Mouse (Mus musculus) bone marrow, adult 2 months (tissue): ENCODE data around the gene Dnase1l3.

Source experiments
- CTCF ChIP-seq: fragments of 200-500 bp; IDR thresholded peaks from 2 replicates; pipeline ENCODE4 v1.5.1; 2011; ENCODE audit warnings: low read length, control low read depth; ENCODE audit not compliant: control insufficient read depth, insufficient read depth
- POLR2A ChIP-seq: fragments of 200-500 bp; IDR thresholded peaks from 2 replicates; pipeline ENCODE4 v1.6.1; 2011; ENCODE audit warnings: low read depth, mild to moderate bottlenecking, control low read depth, low read length, borderline replicate concordance; ENCODE audit not compliant: control insufficient read depth

DNA sequence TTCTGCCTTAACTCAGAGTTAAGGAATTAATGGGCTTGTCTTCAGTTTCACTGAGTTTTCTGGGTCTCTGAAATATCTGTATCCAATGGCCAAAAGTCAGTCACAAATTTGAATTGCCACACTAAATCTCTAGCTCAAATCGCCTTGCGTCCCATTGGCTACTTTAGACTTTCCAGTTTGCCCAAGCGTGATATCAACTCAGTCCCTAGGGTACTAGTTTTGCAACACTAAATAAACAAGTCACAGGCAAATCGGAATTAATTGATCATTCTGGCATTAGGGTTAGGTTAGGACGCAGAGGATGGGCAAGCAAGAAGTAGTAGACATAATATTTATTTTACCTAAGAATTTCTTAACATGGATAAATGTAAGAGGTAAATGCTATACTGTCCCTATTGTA, 5.9 kb upstream of the Dnase1l3 start:
- TF ChIP-seq POLR2A (no peak), CTCF (no peak)
